Mouse (Mus musculus) T-helper 1 cell (primary cell): ENCODE results near the gene Rnaset2b.
"Not testable (repeated sequence)": the region's sequence is repeated elsewhere in the genome, so short reads cannot be mapped to it uniquely, and the experiment has no call there.

Experiments
- in situ Hi-C: fragments of 300-600 bp; cut with MboI, MseI; formaldehyde crosslinking; loops from one replicate; pipeline ENCODE4 v1.15.1; 2025; ENCODE audit warnings: high pct_unique_total_duplicates

The Rnaset2b gene

GRCm38 (mm10) chr17:6979380-6979779, 8.9 kb downstream of the Rnaset2b start:
- in situ Hi-C loops, result not testable (repeated sequence)

- in situ Hi-C loops, result not testable (repeated sequence)
Observed at GRCm38 (mm10) chr17:6980144-6980543, 9.7 kb downstream of the Rnaset2b start.

- in situ Hi-C loops, result not testable (repeated sequence)
Observed at GRCm38 (mm10) chr17:6986118-6986517, 15.7 kb downstream of the Rnaset2b start.

- in situ Hi-C loops, result loop anchor here (5.0 kb wide), 1 partner anchor 1137 kb away; no protein-coding TSS in a partner anchor
Observed at GRCm38 (mm10) chr17:6995504-6995903, 25.1 kb downstream of the Rnaset2b start.

GRCm38 (mm10) chr17:6996826-6997225, 26.4 kb downstream of the Rnaset2b start:
- in situ Hi-C loops, result loop anchor here (5.0 kb wide), 1 partner anchor 1135 kb away; no protein-coding TSS in a partner anchor

- in situ Hi-C loops, result loop anchor here (5.0 kb wide), 1 partner anchor 1134 kb away; no protein-coding TSS in a partner anchor
Observed at GRCm38 (mm10) chr17:6997778-6998490, 27.5 kb downstream of the Rnaset2b start.

- in situ Hi-C loops, result not testable (repeated sequence)
Observed at GRCm38 (mm10) chr17:7001790-7002585, 31.6 kb downstream of the Rnaset2b start.

GRCm38 (mm10) chr17:7003392-7003791, 33.0 kb downstream of the Rnaset2b start:
- in situ Hi-C loops, result not testable (repeated sequence)

- in situ Hi-C loops, result not testable (repeated sequence)
Observed at GRCm38 (mm10) chr17:7005646-7006045, 35.2 kb downstream of the Rnaset2b start.

GRCm38 (mm10) chr17:7008885-7009284, 38.5 kb downstream of the Rnaset2b start:
- in situ Hi-C loops, result not testable (repeated sequence)

- in situ Hi-C loops, result not testable (repeated sequence)
Observed at GRCm38 (mm10) chr17:7009440-7009839, 39.0 kb downstream of the Rnaset2b start.

GRCm38 (mm10) chr17:7009901-7010300, 39.5 kb downstream of the Rnaset2b start:
- in situ Hi-C loops, result loop anchor here (5.0 kb wide), 1 partner anchor 1107 kb away; no protein-coding TSS in a partner anchor

GRCm38 (mm10) chr17:7014190-7014589, 43.8 kb downstream of the Rnaset2b start:
- in situ Hi-C loops, result loop anchor here (5.0 kb wide), 1 partner anchor 1103 kb away; no protein-coding TSS in a partner anchor

GRCm38 (mm10) chr17:7025257-7025656, 54.8 kb downstream of the Rnaset2b start, which contains the start of gene Gm1604a:
Gm1604a (plus strand) TSS chr17:7025568.
- in situ Hi-C loops, result not testable (repeated sequence)

- in situ Hi-C loops, result not testable (repeated sequence)
Observed at GRCm38 (mm10) chr17:7025764-7026346, 55.4 kb downstream of the Rnaset2b start.

- in situ Hi-C loops, result not testable (repeated sequence)
Observed at GRCm38 (mm10) chr17:7030204-7030603, 59.8 kb downstream of the Rnaset2b start.

- in situ Hi-C loops, result not testable (repeated sequence)
Observed at GRCm38 (mm10) chr17:7030622-7031174, 60.3 kb downstream of the Rnaset2b start.

GRCm38 (mm10) chr17:7033192-7034166, 63.0 kb downstream of the Rnaset2b start:
- in situ Hi-C loops, result not testable (repeated sequence)
